Mouse (Mus musculus): ENCODE measurements around the gene Hbp1. TPM values are rescaled to one million over a fixed set of nuclear protein-coding genes. Genes with fewer than 3 reads are reported as not detected.

Hbp1 gene
- polyA plus RNA-seq (2012; rRNA removed), result 38.4 and 40.3 TPM in 2 replicates

DNA sequence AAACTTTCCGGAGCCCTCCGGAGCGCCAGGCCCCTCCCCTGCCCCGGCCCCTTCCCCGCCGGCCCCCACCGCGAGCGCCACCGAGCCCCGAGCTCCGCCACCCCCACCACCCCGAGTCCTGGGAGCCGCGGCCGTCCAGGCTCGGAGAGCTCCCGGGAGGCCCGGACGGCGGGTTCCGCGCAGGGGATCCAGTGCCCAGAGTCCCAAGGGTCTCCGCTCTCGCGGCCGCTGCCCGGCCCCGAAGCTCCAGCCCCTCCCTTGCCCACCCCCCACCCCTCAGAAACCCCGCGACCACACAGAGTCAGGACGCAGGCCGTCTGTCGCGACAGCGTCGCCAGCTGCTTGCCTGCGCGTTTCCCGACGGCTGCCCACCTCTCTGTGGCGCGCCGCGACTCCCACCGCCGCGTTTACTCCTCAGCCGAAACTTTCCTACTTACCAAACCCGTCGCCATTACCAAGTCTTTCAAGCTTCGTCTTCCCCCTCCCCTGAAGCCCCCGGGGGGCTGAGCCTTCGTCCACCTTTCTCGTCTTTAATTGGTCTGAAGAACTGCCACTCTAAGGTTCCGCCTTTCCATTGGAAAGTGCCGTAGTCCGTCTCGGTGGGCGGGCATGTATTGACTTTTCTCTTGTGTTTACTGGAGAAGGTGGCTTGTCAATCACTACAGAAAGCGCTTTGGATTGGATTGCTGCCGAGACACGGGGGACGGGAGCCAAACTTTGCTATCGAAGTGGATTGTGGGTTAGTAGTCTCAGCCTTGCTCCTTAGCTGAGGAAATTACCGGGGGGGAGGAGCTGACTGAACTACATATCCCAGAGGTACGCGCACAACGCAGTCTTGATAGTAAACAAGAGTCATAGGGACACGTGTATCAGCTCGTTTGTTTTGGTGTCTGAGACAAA, at the start of gene Hbp1:
Hbp1 (minus strand) TSS at position 777 of the 900 bp plus-strand sequence.
- TF ChIP-seq POLR2A (IDR thresholded peaks at IDR 0.05; ENCODE audit: low read depth, low read length) (0 out of 2 replicates have a peak, but pooled peaks have one; percentile 23), CTCF (IDR thresholded peaks at IDR 0.05; ENCODE audit: extremely low read depth, insufficient read depth, insufficient read length, insufficient replicate concordance) (no peak)

DNA sequence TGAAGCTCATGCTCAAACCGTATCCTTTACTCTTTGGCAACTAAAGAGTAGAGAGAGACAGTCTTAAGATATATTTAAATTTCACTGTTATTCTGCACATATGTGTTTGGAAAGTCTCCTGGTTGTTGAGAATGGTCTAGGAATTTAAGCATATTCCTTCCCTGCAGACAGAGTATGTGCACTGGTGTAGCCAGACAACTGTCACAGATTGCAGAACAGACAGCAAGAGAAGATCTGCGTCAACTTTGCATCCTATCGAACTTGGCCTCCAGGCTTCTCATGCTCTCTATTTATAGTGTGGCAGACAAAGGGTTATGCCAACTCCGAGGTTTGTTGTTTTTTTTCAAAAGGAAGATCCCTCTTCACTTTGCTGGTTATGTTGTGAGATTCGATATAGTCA, 48.4 kb upstream of the Hbp1 start:
- TF ChIP-seq CTCF (IDR thresholded peaks at IDR 0.05; ENCODE audit: extremely low read depth, insufficient read depth, insufficient read length, insufficient replicate concordance), result no peak
- no peak for TF ChIP-seq POLR2A (IDR thresholded peaks at IDR 0.05; ENCODE audit: low read depth, low read length)
- no peaks in the 10 kb centered on the region for H3K27me3 ChIP-seq (ENCODE audit: control insufficient read depth, insufficient read depth, low read length)
- H3K4me1 ChIP-seq (ENCODE audit: control insufficient read depth, insufficient read depth, insufficient read length), result peaks cover 2% of the 10 kb centered on the region
- WGBS, result 75% methylated on average over 5 of the region's 5 CpGs
- H3K36me3 ChIP-seq (ENCODE audit: control insufficient read depth, insufficient read depth, low read length), result no peaks in the 10 kb centered on the region
- H3K4me3 ChIP-seq (ENCODE audit: extremely low read depth, insufficient read depth, insufficient read length), result no peak overlapping the region
- DNase-seq (ENCODE audit: low read depth in 1 of 2, low spot score in 2 of 2), result no peak
- no peak overlapping the region for H3K27ac ChIP-seq (ENCODE audit: insufficient read depth, low read length)

More for the DNA sequence above, at the start of gene Hbp1:
- H3K27ac ChIP-seq (ENCODE audit: insufficient read depth, low read length), result peak within 1 kb of the TSS; percentile 96
- DNase-seq (ENCODE audit: low read depth in 1 of 2, low spot score in 2 of 2), result peak; percentile 95 to 100
- H3K27me3 ChIP-seq (ENCODE audit: control insufficient read depth, insufficient read depth, low read length), result no peaks in the 10 kb centered on the region
- peaks cover 2% of the 10 kb centered on the region; the same call in 1 of the 2 replicates for H3K4me1 ChIP-seq (ENCODE audit: control insufficient read depth, insufficient read depth, insufficient read length)
- WGBS, result 1% methylated on average over 69 of the region's 71 CpGs
- no peaks in the 10 kb centered on the region for H3K36me3 ChIP-seq (ENCODE audit: control insufficient read depth, insufficient read depth, low read length)
- peak within 1 kb of the TSS; percentile 95 for H3K4me3 ChIP-seq (ENCODE audit: extremely low read depth, insufficient read depth, insufficient read length)

DNA sequence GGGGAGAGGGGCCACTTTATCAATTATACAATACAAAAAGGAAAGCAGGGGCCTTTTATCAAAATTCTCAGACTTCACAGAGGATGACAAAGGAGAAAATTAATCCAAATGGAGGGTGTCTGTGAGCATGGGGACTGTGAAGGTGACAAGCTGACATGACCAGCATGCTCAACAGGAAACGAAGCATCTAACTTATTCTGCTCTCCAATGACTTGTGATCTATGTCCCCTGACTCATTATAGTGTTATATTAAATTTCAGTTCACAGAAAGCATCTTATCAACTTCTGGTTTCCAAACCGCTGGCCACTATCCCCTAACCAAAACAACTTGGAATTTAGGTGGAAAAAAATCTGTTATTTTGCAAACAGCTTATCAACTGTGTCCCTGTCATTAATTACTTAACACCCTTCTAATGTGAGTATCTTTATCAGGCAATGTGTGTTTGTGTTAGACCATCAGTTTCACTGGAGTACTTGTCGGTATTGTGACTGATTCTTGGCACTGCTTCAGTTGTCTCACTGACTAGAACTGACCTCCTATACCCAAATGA, 47.1 kb upstream of the Hbp1 start:
- Histone ChIP-seq H3K27me3 (ENCODE audit: control insufficient read depth, insufficient read depth, low read length) (no peaks in the 10 kb centered on the region), H3K36me3 (ENCODE audit: control insufficient read depth, insufficient read depth, low read length) (no peaks in the 10 kb centered on the region), H3K4me3 (ENCODE audit: extremely low read depth, insufficient read depth, insufficient read length) (no peak overlapping the region), H3K27ac (ENCODE audit: insufficient read depth, low read length) (no peak overlapping the region), H3K4me1 (ENCODE audit: control insufficient read depth, insufficient read depth, insufficient read length) (peaks cover 2% of the 10 kb centered on the region)
- DNase-seq (ENCODE audit: low read depth in 1 of 2, low spot score in 2 of 2), result no peak
- 70% methylated on average over 3 of the region's 3 CpGs for WGBS
- TF ChIP-seq CTCF (IDR thresholded peaks at IDR 0.05; ENCODE audit: extremely low read depth, insufficient read depth, insufficient read length, insufficient replicate concordance) (no peak), POLR2A (IDR thresholded peaks at IDR 0.05; ENCODE audit: low read depth, low read length) (no peak)

DNA sequence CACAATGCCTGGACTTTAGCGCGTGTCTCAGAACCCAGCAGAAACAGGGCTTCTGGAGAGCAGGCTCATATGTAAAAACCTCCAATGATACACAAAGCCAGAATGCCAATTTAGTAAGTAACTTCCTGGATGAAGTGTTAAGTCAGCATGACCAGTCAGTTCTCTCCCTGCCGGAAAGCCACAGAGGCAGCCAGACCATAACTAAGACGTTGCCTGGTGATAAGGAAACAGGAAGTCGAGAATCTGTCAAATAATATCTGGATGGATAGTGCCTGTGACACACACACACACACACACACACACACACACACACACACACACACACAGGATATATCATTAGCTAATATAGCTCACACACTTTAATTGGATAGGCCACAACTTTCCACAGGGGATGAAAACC, 46.5 kb upstream of the Hbp1 start:
- Histone ChIP-seq H3K4me3 (ENCODE audit: extremely low read depth, insufficient read depth, insufficient read length) (no peak overlapping the region), H3K4me1 (ENCODE audit: control insufficient read depth, insufficient read depth, insufficient read length) (peaks cover 2% of the 10 kb centered on the region), H3K27me3 (ENCODE audit: control insufficient read depth, insufficient read depth, low read length) (no peaks in the 10 kb centered on the region), H3K36me3 (ENCODE audit: control insufficient read depth, insufficient read depth, low read length) (no peaks in the 10 kb centered on the region), H3K27ac (ENCODE audit: insufficient read depth, low read length) (no peak overlapping the region)
- TF ChIP-seq POLR2A (IDR thresholded peaks at IDR 0.05; ENCODE audit: low read depth, low read length) (no peak), CTCF (IDR thresholded peaks at IDR 0.05; ENCODE audit: extremely low read depth, insufficient read depth, insufficient read length, insufficient replicate concordance) (no peak)
- DNase-seq (ENCODE audit: low read depth in 1 of 2, low spot score in 2 of 2), result peak in 1 of 2 experiments; percentile 59
- WGBS, result 6% methylated on average over 5 of the region's 5 CpGs

DNA sequence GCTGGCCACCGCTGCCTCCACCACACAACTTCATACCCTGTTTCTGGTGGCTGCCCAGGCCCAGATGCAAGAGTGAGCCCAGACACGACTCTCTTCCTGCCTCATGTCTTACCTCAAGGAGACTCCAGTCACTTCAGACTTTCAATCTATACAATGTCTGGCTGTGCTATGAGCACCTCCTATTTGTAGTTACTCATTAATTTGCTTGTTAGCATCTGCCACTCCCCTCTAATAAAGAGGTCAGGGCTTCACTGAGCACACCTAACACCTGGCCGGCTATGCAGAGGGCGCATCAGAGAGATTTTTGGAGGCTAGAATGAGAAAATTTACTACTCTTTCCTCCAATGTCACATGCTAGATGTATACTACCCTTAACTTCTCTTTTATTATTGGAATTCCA, 40.2 kb upstream of the Hbp1 start:
- no peaks in the 10 kb centered on the region for H3K27me3 ChIP-seq (ENCODE audit: control insufficient read depth, insufficient read depth, low read length)
- H3K27ac ChIP-seq (ENCODE audit: insufficient read depth, low read length), result no peak overlapping the region
- no peak overlapping the region for H3K4me3 ChIP-seq (ENCODE audit: extremely low read depth, insufficient read depth, insufficient read length)
- WGBS, result 92% methylated on average over 4 of the region's 4 CpGs
- TF ChIP-seq POLR2A (IDR thresholded peaks at IDR 0.05; ENCODE audit: low read depth, low read length) (no peak), CTCF (IDR thresholded peaks at IDR 0.05; ENCODE audit: extremely low read depth, insufficient read depth, insufficient read length, insufficient replicate concordance) (no peak)
- H3K4me1 ChIP-seq (ENCODE audit: control insufficient read depth, insufficient read depth, insufficient read length), result no peaks in the 10 kb centered on the region
- no peaks in the 10 kb centered on the region for H3K36me3 ChIP-seq (ENCODE audit: control insufficient read depth, insufficient read depth, low read length)
- no peak for DNase-seq (ENCODE audit: low read depth in 1 of 2, low spot score in 2 of 2)

DNA sequence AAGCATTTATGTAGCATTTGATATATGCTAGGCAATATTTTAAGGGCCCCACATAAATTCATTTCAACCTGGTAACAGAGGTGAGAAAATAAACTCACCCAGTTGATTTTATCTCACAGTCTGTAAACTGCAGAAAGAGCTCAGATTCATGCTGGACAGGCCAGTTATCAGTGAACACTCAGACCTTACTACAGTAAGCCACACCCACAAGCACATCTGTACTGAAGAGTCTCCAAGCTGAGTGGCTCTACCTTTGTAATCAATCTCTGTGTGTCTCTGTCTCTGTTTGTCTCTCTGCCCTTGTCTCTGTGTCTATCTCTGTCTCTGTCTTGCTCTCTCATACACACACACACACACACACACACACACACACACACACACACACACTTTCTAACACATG, 39.4 kb upstream of the Hbp1 start:
- H3K36me3 ChIP-seq (ENCODE audit: control insufficient read depth, insufficient read depth, low read length), result no peaks in the 10 kb centered on the region
- H3K27ac ChIP-seq (ENCODE audit: insufficient read depth, low read length), result no peak overlapping the region
- DNase-seq (ENCODE audit: low read depth in 1 of 2, low spot score in 2 of 2), result no peak
- H3K4me1 ChIP-seq (ENCODE audit: control insufficient read depth, insufficient read depth, insufficient read length), result peaks cover under 1% of the 10 kb centered on the region; the same call in 1 of the 2 replicates
- H3K27me3 ChIP-seq (ENCODE audit: control insufficient read depth, insufficient read depth, low read length), result no peaks in the 10 kb centered on the region
- TF ChIP-seq CTCF (IDR thresholded peaks at IDR 0.05; ENCODE audit: extremely low read depth, insufficient read depth, insufficient read length, insufficient replicate concordance) (no peak), POLR2A (IDR thresholded peaks at IDR 0.05; ENCODE audit: low read depth, low read length) (no peak)
- no peak overlapping the region for H3K4me3 ChIP-seq (ENCODE audit: extremely low read depth, insufficient read depth, insufficient read length)

All from spleen, adult 2 months (tissue).